In genomic region chr3:65612387-65612786, GRCm38 (mm10) we compare ENCODE assay signal across 14 mouse cellular contexts. TPM values are rescaled to one million over a fixed set of nuclear protein-coding genes. Genes with fewer than 3 reads are reported as not detected.
DNase-seq lines count a peak whose midpoint lies in the region; ATAC-seq lines count a peak whose summit lies in the region.
"Had no signal": no experiment of that assay in that cellular context is flagged by ENCODE, and none has a peak within 500 bp of the region (broad histone marks: within the 10 kb centered on the region; RNA-seq: fewer than 3 reads in every experiment).

No protein-coding gene starts in this region.

- H3K27me3 ChIP-seq in hindbrain, embryonic 16.5 days (replicated peaks; ENCODE audit: control insufficient read depth, insufficient read depth, low read length): no peaks in the 10 kb centered on the region
- no peaks in the 10 kb centered on the region for H3K27me3 ChIP-seq in hindbrain, embryonic 14.5 days (ENCODE audit: control insufficient read depth, insufficient read depth, low read length)
- no peaks in the 10 kb centered on the region for H3K27me3 ChIP-seq in limb, embryonic 15.5 days
- H3K27me3 ChIP-seq: megakaryocyte, embryonic 14.5 days; neural tube, embryonic 12.5 days had no signal

- H3K4me3 ChIP-seq in hindbrain, embryonic 16.5 days (ENCODE audit: low read length): no peak overlapping the region
- H3K4me3 ChIP-seq in hindbrain, embryonic 14.5 days (replicated peaks; ENCODE audit: low read length): no peak overlapping the region
- H3K4me3 ChIP-seq in limb, embryonic 15.5 days: no peak overlapping the region
- H3K4me3 ChIP-seq: forebrain, embryonic 10.5 days; heart, embryonic 10.5 days; megakaryocyte, embryonic 14.5 days; neural tube, embryonic 12.5 days had no signal

- no peak overlapping the region for H3K9ac ChIP-seq in hindbrain, embryonic 16.5 days (ENCODE audit: low read depth, low read length)
- no peak overlapping the region for H3K9ac ChIP-seq in hindbrain, embryonic 14.5 days
- H3K9ac ChIP-seq in limb, embryonic 15.5 days: no peak overlapping the region
- H3K9ac ChIP-seq: neural tube, embryonic 12.5 days had no signal

- ATAC-seq in hindbrain, embryonic 16.5 days: peak; percentile 37; the same call in 1 of the 2 replicates
- ATAC-seq in hindbrain, embryonic 14.5 days (ENCODE audit: low FRiP score): no peak
- ATAC-seq in limb, embryonic 15.5 days (ENCODE audit: insufficient number of reproducible peaks, low FRiP score, low TSS enrichment, low read depth): 0 out of 2 replicates have a peak, but pooled peaks have one; percentile 30
- no peak for ATAC-seq in megakaryocyte progenitor cell, adult 5-6 weeks (replicated peaks; ENCODE audit: poor library complexity)

- no peak overlapping the region for H3K4me2 ChIP-seq in hindbrain, embryonic 16.5 days (ENCODE audit: low read length)
- H3K4me2 ChIP-seq in hindbrain, embryonic 14.5 days (replicated peaks): no peak overlapping the region
- no peak overlapping the region for H3K4me2 ChIP-seq in limb, embryonic 15.5 days
- H3K4me2 ChIP-seq: neural tube, embryonic 12.5 days had no signal

- DNase-seq in hindbrain, embryonic 14.5 days (ENCODE audit: low spot score): no peak
- peak; percentile 17 for DNase-seq in right cerebral cortex, adult 18-20 months
- no peak for DNase-seq in right cerebral cortex, postnatal 25 days
- no peak for DNase-seq in urinary bladder, postnatal 14 days (ENCODE audit: low spot score)
- DNase-seq: cerebellum, postnatal 25 days; kidney, adult 2 months; thymus, postnatal 4 days had no signal

- H3K4me1 ChIP-seq in hindbrain, embryonic 16.5 days (ENCODE audit: control insufficient read depth, insufficient read depth, low read depth, low read length): no peaks in the 10 kb centered on the region
- H3K4me1 ChIP-seq in hindbrain, embryonic 14.5 days (replicated peaks; ENCODE audit: control insufficient read depth, insufficient read depth, low read length): no peaks in the 10 kb centered on the region
- H3K4me1 ChIP-seq in limb, embryonic 15.5 days: peaks cover 10% of the 10 kb centered on the region; the same call in 1 of the 2 replicates
- H3K4me1 ChIP-seq: megakaryocyte, embryonic 14.5 days; neural tube, embryonic 12.5 days had no signal

- no peaks in the 10 kb centered on the region for H3K9me3 ChIP-seq in hindbrain, embryonic 16.5 days (ENCODE audit: control insufficient read depth, low read length)
- H3K9me3 ChIP-seq in hindbrain, embryonic 14.5 days (ENCODE audit: control insufficient read depth, low read length): no peaks in the 10 kb centered on the region
- H3K9me3 ChIP-seq in limb, embryonic 15.5 days: no peaks in the 10 kb centered on the region
- H3K9me3 ChIP-seq: forebrain, embryonic 10.5 days; heart, embryonic 10.5 days; megakaryocyte, embryonic 14.5 days; neural tube, embryonic 12.5 days had no signal

- WGBS in hindbrain, embryonic 16.5 days: 56% methylated on average over 6 of the region's 6 CpGs
- WGBS in hindbrain, embryonic 14.5 days: 77% methylated on average over 6 of the region's 6 CpGs
- 48% methylated on average over 6 of the region's 6 CpGs for WGBS in limb, embryonic 15.5 days

- H3K36me3 ChIP-seq in hindbrain, embryonic 16.5 days (ENCODE audit: control insufficient read depth, insufficient read depth, low read length): no peaks in the 10 kb centered on the region
- no peaks in the 10 kb centered on the region for H3K36me3 ChIP-seq in hindbrain, embryonic 14.5 days (replicated peaks; ENCODE audit: control insufficient read depth, insufficient read depth)
- H3K36me3 ChIP-seq in limb, embryonic 15.5 days: no peaks in the 10 kb centered on the region
- H3K36me3 ChIP-seq: forebrain, embryonic 10.5 days; heart, embryonic 10.5 days; neural tube, embryonic 12.5 days had no signal

- H3K27ac ChIP-seq in hindbrain, embryonic 16.5 days (ENCODE audit: low read depth, low read length): no peak overlapping the region
- no peak overlapping the region for H3K27ac ChIP-seq in hindbrain, embryonic 14.5 days
- peak overlapping the region; percentile 63 for H3K27ac ChIP-seq in limb, embryonic 15.5 days
- H3K27ac ChIP-seq: forebrain, embryonic 10.5 days; heart, embryonic 10.5 days; neural tube, embryonic 12.5 days had no signal

RNA-seq across cellular contexts. Expression of gene Lekr1, which starts 53.6 kb away (rescaled TPM):
- polyA plus RNA-seq in hindbrain, embryonic 16.5 days (2015; fragmentation: Nextera tagmentation; extraction: Ambion mirVana): 6.4 and 7.2 TPM in 2 replicates
- polyA plus RNA-seq in hindbrain, embryonic 14.5 days (2014; fragmentation: Nextera tagmentation; extraction: Ambion mirVana): 7.1 and 8.2 TPM in 2 replicates
- 6.7 and 7.2 TPM in 2 replicates for polyA plus RNA-seq in limb, embryonic 15.5 days (2015; fragmentation: Nextera tagmentation; extraction: Ambion mirVana)
- total RNA-seq in megakaryocyte progenitor cell, adult 5-6 weeks (2015): 3.4 and 4.7 TPM in 2 replicates
- 3.2 and 5.2 TPM in 2 replicates for total RNA-seq in megakaryocyte progenitor cell, adult 5-6 weeks (2017)

Comparison
In these comparisons a context has a peak if more than half of its experiments do, and no peak if none do; other contexts are left out.
1. ATAC-seq: peak in hindbrain, embryonic 16.5 days (single experiment) and limb, embryonic 15.5 days (single experiment); none in hindbrain, embryonic 14.5 days (single experiment) and megakaryocyte progenitor cell, adult 5-6 weeks (single experiment).